Mouse (Mus musculus): ENCODE measurements around the gene Il3ra. TPM values are rescaled to one million over a fixed set of nuclear protein-coding genes. Genes with fewer than 3 reads are reported as not detected.

Gene Il3ra
- not detected for polyA plus RNA-seq (2014; fragmentation: Illumina TruSeq; extraction: RNeasy Lipid Tissue Mini Kit (QIAGEN cat#74804); ENCODE audit: low replicate concordance)

GRCm38 (mm10) chr14:14345948-14346812 lies at the start of gene Il3ra:
Il3ra (plus strand) TSS chr14:14346275.

GRCm38 (mm10) chr14:14322528-14322927 lies 23.5 kb upstream of the Il3ra start, which contains the start of gene Olfr31:
Olfr31 (plus strand) TSS chr14:14322828.

GRCm38 (mm10) chr14:14400998-14401397 lies 54.9 kb downstream of the Il3ra start, which contains the start of gene Olfr721-ps1:
Olfr721-ps1 (plus strand) TSS chr14:14401298.

Other genes starting within 250 kb of the Il3ra start
- gene Psmd6, start 225.3 kb upstream of the Il3ra start, polyA plus RNA-seq (2014; fragmentation: Illumina TruSeq; extraction: RNeasy Lipid Tissue Mini Kit (QIAGEN cat#74804); ENCODE audit: low replicate concordance): 125 TPM
- gene Olfr720, start 159.4 kb upstream of the Il3ra start, polyA plus RNA-seq (2014; fragmentation: Illumina TruSeq; extraction: RNeasy Lipid Tissue Mini Kit (QIAGEN cat#74804); ENCODE audit: low replicate concordance): not detected
- gene Olfr31, start 23.4 kb upstream of the Il3ra start, polyA plus RNA-seq (2014; fragmentation: Illumina TruSeq; extraction: RNeasy Lipid Tissue Mini Kit (QIAGEN cat#74804); ENCODE audit: low replicate concordance): not detected
- gene Olfr721-ps1, start 55.0 kb downstream of the Il3ra start, polyA plus RNA-seq (2014; fragmentation: Illumina TruSeq; extraction: RNeasy Lipid Tissue Mini Kit (QIAGEN cat#74804); ENCODE audit: low replicate concordance): not detected

All from small intestine, adult 10 weeks (tissue).